Mouse (Mus musculus) cerebellum, postnatal 14 days (tissue): ENCODE measurements at regions not wholly inside any gene's neighbourhood (a gene's known extent, or its start where the extent isn't known, plus 50 kb on each side); places are given as distances from the start of the nearest gene placed in this dataset.
A peak's percentile ranks its signal among the peaks of the same experiment; 100 is the strongest.

Experiments
- DNase-seq, 2 experiments: peaks; one replicate each; pipeline ENCODE4 v3.0.0; 2021; ENCODE audit warnings: mixed read lengths in 2 of 2

- DNase-seq, result no peak
These were observed 152.6 kb upstream of the Api5 start for GRCm38 (mm10) chr2:94590494-94590893.

- no peak for DNase-seq
These were observed 149.3 kb upstream of the Api5 start for GRCm38 (mm10) chr2:94587255-94587654.

- DNase-seq, result peak; percentile 7 to 23
These were observed 133.7 kb upstream of the Api5 start for GRCm38 (mm10) chr2:94571646-94572045.

GRCm38 (mm10) chr2:94541230-94541905 lies 103.4 kb upstream of the Api5 start:
- no peak for DNase-seq

GRCm38 (mm10) chr2:94536631-94537030 lies 98.7 kb upstream of the Api5 start:
- DNase-seq, result peak; percentile 36 to 55

- peak; percentile 12 to 55 for DNase-seq
These were observed 93.2 kb upstream of the Api5 start for GRCm38 (mm10) chr2:94531175-94531574.

- DNase-seq, result no peak
These were observed 86.6 kb upstream of the Api5 start for GRCm38 (mm10) chr2:94524536-94524935.

GRCm38 (mm10) chr2:94516866-94517265 lies 78.9 kb upstream of the Api5 start:
- DNase-seq, result peak; percentile 35 to 71

GRCm38 (mm10) chr2:94512027-94512426 lies 74.1 kb upstream of the Api5 start:
- peak; percentile 65 to 66 for DNase-seq

GRCm38 (mm10) chr2:94500649-94501048 lies 62.7 kb upstream of the Api5 start:
- peak in 1 of 2 experiments; percentile 46 for DNase-seq

GRCm38 (mm10) chr2:94498516-94498915 lies 60.6 kb upstream of the Api5 start:
- DNase-seq, result no peak
